Mouse (Mus musculus) E14TG2a.4 (cell line): Measurements from ENCODE around the gene Hmgcl.
A peak's percentile ranks its signal among the peaks of the same experiment; 100 is the strongest.

Experiments
- H3K27me3 ChIP-seq: 2 replicates; pipeline ENCODE4 v1.6.1; 2014; ENCODE audit warnings: low read length, control low read depth; ENCODE audit not compliant: insufficient read depth
- H3K36me3 ChIP-seq: 2 replicates; pipeline ENCODE4 v1.6.1; 2014; ENCODE audit warnings: low read length, control low read depth; ENCODE audit not compliant: insufficient read depth
- H3K4me1 ChIP-seq: replicated peaks from 2 replicates; pipeline ENCODE4 v1.6.1; 2014; ENCODE audit warnings: low read depth, low read length, control low read depth
- H3K4me3 ChIP-seq: replicated peaks from 2 replicates; pipeline ENCODE4 v1.5.1; 2014; ENCODE audit warnings: mild to moderate bottlenecking, low read length
- H3K9me3 ChIP-seq: 2 replicates; pipeline ENCODE4 v1.6.1; 2014; ENCODE audit warnings: low read length, control low read depth
- CTCF ChIP-seq: conservative IDR thresholded peaks from 2 replicates; pipeline ENCODE4 v1.5.1; 2014; ENCODE audit warnings: low read length
- NANOG ChIP-seq: IDR thresholded peaks from 2 replicates; pipeline ENCODE4 v1.6.1; 2014; ENCODE audit warnings: borderline replicate concordance, low read length, mixed read lengths
- POU5F1 ChIP-seq: IDR thresholded peaks from 2 replicates; pipeline ENCODE4 v1.6.1; 2014; ENCODE audit warnings: low read length, borderline replicate concordance

The Hmgcl gene

GRCm38 (mm10) chr4:135948142-135948541 lies 1.9 kb downstream of the Hmgcl start:
- Histone ChIP-seq H3K36me3 (no peaks in the 10 kb centered on the region), H3K27me3 (no peaks in the 10 kb centered on the region), H3K4me3 (no peak overlapping the region), H3K4me1 (peaks cover 62% of the 10 kb centered on the region), H3K9me3 (no peaks in the 10 kb centered on the region)
- TF ChIP-seq NANOG = no peak
- TF ChIP-seq CTCF = no peak
- TF ChIP-seq POU5F1 = no peak

- H3K9me3 ChIP-seq = no peaks in the 10 kb centered on the region
- H3K36me3 ChIP-seq = no peaks in the 10 kb centered on the region
- no peak for TF ChIP-seq NANOG
- no peak for TF ChIP-seq CTCF
- TF ChIP-seq POU5F1 = no peak
- no peak overlapping the region for H3K4me3 ChIP-seq
- no peaks in the 10 kb centered on the region for H3K27me3 ChIP-seq
- peaks cover 63% of the 10 kb centered on the region for H3K4me1 ChIP-seq
These were observed 3.2 kb downstream of the Hmgcl start for GRCm38 (mm10) chr4:135949475-135949874.

- TF ChIP-seq NANOG = no peak
- TF ChIP-seq CTCF = no peak
- no peak for TF ChIP-seq POU5F1
- Histone ChIP-seq H3K9me3 (no peaks in the 10 kb centered on the region), H3K27me3 (no peaks in the 10 kb centered on the region), H3K36me3 (0 out of 2 replicates have a peak, but pooled peaks cover 1% of the 10 kb centered on the region), H3K4me1 (peaks cover 63% of the 10 kb centered on the region), H3K4me3 (no peak overlapping the region)
These were observed 3.7 kb downstream of the Hmgcl start for GRCm38 (mm10) chr4:135949911-135950310.

DNA sequence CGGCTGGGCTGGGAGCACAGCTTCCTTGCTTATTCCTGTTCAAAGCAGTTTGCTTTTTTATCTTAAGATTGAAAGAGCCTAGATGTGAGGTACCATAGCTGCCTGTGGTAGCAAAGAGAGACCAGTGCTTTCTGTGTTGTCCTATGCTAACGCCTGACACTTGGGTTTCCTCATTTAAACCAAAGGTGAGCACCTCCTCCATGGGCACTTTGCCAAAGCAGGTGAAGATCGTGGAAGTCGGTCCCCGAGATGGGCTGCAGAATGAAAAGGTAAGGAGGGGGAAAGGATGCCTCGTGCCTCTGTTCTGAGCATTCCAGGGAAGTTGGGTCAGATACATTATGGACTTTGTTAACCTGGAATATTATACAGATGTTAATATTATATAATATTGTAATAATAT lies 4.1 kb downstream of the Hmgcl start:
- Histone ChIP-seq H3K36me3 (0 out of 2 replicates have a peak, but pooled peaks cover 3% of the 10 kb centered on the region), H3K27me3 (no peaks in the 10 kb centered on the region), H3K9me3 (no peaks in the 10 kb centered on the region), H3K4me1 (peaks cover 60% of the 10 kb centered on the region), H3K4me3 (no peak overlapping the region)
- TF ChIP-seq POU5F1 (no peak), CTCF (no peak), NANOG (no peak)

GRCm38 (mm10) chr4:135951505-135951904 lies 5.3 kb downstream of the Hmgcl start:
- Histone ChIP-seq H3K4me3 (no peak overlapping the region), H3K36me3 (peaks cover 10% of the 10 kb centered on the region), H3K9me3 (no peaks in the 10 kb centered on the region), H3K27me3 (no peaks in the 10 kb centered on the region), H3K4me1 (peaks cover 61% of the 10 kb centered on the region)
- TF ChIP-seq CTCF (peak; percentile 93), NANOG (peak; percentile 54; the same call in 1 of the 2 replicates), POU5F1 (no peak)

DNA sequence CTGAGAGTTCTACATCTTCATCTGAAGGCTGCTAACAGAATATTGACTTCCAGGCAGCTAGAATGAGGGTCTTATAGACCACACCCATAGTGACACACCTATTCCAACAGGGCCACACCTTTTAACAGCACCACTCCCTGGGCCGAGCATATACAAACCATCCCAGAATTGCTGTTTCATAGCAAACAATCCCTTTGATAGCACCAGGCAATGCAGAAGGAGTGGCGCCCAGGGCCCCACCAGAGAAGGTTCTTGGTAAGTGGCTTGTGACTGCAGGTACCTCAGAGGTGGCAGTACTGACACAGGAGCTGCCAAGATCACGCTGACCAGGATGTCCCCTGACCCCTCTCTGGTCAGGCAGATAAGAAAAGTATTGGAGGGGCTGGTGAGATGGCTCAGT lies 6.9 kb downstream of the Hmgcl start:
- TF ChIP-seq NANOG (no peak), CTCF (no peak), POU5F1 (no peak)
- Histone ChIP-seq H3K9me3 (no peaks in the 10 kb centered on the region), H3K4me3 (no peak overlapping the region), H3K4me1 (peaks cover 60% of the 10 kb centered on the region), H3K36me3 (peaks cover 16% of the 10 kb centered on the region), H3K27me3 (no peaks in the 10 kb centered on the region)

DNA sequence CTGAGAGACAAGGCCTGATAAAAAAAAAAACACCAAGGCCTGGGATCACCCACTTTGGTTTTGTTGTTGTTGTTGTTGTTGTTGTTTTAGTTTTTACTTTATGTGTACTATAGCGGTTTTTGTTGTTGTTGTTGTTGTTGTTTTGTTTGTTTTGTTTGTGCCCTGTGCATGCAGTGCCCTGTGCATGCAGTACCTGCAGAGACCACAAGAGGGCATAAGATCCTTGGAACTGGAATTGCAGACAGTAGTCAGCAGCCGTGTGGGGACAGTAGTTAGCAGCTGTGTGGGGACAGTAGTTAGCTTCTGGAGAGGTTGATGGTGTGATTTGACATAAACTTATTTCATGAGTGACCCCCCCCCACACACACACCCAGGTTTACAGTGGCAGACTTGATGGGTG lies 8.0 kb downstream of the Hmgcl start:
- Histone ChIP-seq H3K4me3 (no peak overlapping the region), H3K9me3 (no peaks in the 10 kb centered on the region), H3K36me3 (peaks cover 16% of the 10 kb centered on the region), H3K27me3 (no peaks in the 10 kb centered on the region), H3K4me1 (peaks cover 64% of the 10 kb centered on the region)
- TF ChIP-seq POU5F1 (no peak), NANOG (no peak), CTCF (peak; percentile 82)

GRCm38 (mm10) chr4:135955886-135956285 lies 9.6 kb downstream of the Hmgcl start:
- Histone ChIP-seq H3K27me3 (no peaks in the 10 kb centered on the region), H3K4me1 (peaks cover 57% of the 10 kb centered on the region), H3K36me3 (peaks cover 16% of the 10 kb centered on the region), H3K4me3 (no peak overlapping the region), H3K9me3 (no peaks in the 10 kb centered on the region)
- no peak for TF ChIP-seq NANOG
- TF ChIP-seq CTCF = no peak
- no peak for TF ChIP-seq POU5F1

DNA sequence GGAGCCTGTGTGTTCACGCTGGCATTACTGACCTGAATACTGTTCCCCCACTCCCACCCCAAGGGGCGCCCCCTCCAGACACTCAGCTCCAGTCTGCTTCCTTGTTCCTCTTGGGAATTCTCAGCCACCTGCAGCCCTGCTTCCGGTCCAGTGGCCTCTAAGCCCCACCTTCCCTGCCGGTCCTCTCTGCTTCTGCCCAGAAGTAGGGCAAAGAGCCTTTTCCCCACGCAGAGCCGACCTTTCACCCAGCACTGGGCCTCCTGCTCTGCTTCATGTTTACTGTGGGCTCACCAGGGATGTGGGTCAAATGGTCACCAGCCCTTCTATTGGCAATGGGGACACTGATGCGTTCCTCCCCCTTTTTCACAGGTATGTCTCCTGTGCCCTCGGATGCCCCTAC lies 12.1 kb downstream of the Hmgcl start:
- Histone ChIP-seq H3K36me3 (peaks cover 24% of the 10 kb centered on the region), H3K27me3 (no peaks in the 10 kb centered on the region), H3K4me3 (0 out of 2 replicates have a peak overlapping the region, but pooled peaks have one; percentile 17), H3K4me1 (peaks cover 55% of the 10 kb centered on the region), H3K9me3 (no peaks in the 10 kb centered on the region)
- TF ChIP-seq NANOG = no peak
- TF ChIP-seq POU5F1 = no peak
- no peak for TF ChIP-seq CTCF
